Mouse (Mus musculus): ENCODE results near the gene Vps29. TPM values are rescaled to one million over a fixed set of nuclear protein-coding genes. Genes with fewer than 3 reads are reported as not detected.
A peak's percentile ranks its signal among the peaks of the same experiment; 100 is the strongest.

Gene Vps29
- total RNA-seq, 2 experiments from 2014 or later = 86.7 to 103 TPM

DNA sequence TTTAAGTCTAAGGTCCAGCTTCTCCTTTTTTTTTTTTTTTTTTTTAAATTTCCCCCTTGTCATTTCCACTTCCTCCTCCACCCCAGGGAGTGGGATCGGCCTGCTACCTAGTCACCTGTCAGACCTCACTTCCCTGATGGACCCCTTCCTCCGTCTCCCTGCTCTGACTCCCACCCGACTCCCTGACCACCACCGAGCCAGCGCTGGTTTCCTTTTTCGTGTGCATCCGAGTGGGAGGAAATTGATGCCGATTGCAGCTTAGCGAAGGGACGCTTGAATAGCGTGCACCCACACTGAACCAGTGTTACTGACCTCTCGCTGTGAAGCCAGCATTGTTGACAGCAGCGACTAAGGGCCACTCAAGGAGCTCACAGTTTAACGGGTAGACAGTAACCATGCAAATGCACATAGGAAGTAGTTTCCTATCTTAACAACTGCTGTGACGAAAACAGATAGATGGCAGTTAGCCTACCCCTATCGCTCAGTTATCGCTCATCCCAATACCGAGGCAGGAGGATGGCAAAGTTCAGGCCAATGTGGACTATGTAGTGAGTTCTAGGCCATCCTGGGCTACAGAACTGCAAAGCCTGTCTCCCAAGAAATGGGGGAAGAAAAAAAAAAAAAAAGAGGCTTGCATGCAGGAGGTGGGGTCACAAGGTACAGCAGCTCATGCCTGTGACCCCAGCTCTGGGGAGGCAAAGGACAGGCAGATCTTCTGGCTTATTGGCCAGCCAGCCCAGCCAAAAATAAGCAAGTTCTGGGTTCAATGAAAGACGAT, 38.2 kb downstream of the Vps29 start:
- DNase-seq = peak; percentile 25 to 26
- intact Hi-C loops (cut with DNase I) = loop anchor here (5.0 kb wide), 1 partner anchor 125 kb away; no protein-coding TSS in a partner anchor

DNA sequence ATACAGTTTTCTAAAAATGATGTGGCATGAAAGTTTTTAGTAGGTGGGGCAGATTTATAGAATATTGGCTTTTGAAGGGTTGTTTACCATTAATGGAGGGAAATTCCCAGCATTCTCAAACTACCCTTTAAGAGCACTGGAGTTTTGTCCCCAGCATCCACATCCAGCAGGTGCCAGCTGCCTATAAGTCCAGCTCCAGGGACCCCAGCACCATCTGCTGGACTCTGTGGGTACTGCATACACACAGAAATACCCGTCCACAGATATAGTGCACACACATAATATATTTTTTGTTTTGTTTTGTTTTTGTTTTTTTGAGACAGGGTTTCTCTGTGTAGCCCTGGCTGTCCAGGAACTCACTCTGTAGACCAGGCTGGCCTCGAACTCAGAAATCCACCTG, 39.7 kb downstream of the Vps29 start:
- peak; percentile 73 to 86 for DNase-seq
- intact Hi-C loops (cut with DNase I) = loop anchor here (5.0 kb wide), 1 partner anchor 127 kb away; no protein-coding TSS in a partner anchor

DNA sequence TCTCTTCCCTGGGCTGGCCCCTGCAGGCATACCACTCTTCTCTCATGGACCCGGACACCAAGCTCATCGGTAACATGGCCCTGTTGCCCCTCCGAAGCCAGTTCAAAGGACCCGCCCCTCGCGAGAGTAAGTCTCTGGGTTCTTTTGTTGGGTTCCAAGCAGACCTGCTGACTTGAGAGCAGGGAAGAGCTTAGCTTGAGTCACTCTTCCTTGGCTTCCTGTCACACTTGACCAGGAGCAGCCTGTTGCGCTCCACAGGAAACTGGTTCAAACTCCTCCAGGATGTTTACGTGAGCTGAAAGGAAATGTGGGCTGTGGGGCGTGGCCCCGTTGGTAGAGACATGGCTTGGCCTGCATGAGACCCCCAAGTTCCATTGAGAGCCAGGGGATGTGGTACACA, 42.6 kb downstream of the Vps29 start:
- intact Hi-C loops (cut with DNase I) = no loop called here
- DNase-seq = peak; percentile 35 to 52

DNA sequence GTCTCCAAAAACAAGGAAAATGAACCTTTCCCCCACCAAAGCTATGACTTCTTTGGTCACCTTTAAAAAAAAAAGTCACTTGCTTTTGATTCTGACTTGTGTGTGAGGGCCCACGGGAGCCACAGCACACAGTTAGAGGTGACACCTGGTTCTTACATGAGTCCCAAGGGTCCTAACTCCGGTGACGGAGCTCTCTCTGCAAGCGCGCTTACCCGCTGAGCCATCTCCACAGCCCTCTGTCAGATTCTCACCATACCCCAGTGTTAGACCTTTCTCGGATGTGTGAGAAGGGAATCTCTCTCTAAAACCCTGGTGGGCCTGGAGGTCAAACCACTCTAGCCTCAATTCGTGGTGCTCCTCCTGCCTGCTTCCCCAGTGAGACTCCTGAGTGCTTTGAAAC, 43.3 kb downstream of the Vps29 start:
- intact Hi-C loops (cut with DNase I) = no loop called here

DNA sequence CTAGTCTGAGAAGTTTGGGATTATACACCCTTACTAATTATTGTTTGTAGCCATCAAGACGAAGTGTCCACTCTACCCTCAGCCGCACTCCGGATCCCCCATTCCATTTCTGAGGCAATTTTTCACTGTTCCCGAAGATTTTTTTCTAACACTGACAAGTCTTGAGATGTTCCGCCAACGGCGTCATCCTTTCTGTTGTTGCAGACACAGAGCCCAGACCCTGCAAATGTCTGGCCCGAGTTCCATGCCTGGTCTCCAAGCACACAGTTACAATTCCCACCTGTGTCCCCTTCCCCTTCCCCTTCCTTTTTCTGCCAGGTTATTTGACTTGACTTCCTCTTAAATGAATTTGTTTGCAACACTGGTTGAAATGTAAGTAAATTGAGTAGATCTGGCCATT, 45.7 kb downstream of the Vps29 start:
- DNase-seq = peak in 1 of 2 experiments; percentile 27

More for the DNA sequence above, 43.3 kb downstream of the Vps29 start:
- DNase-seq = no peak

DNA sequence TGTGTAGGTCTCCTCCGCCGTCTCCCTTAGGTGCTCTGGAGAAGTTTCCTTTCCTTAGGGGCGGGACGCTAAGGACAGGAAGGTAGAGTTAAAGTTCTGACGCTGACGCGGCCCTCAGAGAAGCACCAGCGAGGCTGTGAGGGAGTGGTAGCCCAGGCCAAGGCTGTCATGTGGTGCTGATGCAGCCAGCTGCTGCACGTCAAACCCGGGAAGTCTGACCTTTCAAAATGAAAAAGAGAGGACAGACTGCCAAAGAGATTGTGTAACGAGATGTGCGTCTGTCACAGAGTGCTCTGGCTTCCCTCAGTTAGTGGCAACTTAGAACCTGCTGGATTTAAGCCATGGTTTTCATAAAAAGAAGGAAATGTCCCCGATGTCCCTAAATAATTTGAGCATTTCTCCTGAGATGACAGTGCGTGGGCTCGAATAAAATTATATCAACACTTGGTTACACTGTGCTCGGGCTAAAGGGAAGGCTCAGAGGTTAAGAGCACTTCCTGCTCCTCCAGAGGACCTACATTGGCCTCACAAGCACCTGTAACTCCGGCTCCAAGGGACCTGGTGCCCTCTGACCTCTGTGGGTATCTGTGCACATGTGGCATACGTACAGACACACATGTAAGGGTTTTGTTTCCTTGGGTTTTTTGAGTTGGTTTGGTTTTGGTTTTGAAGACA, 46.6 kb downstream of the Vps29 start:
- DNase-seq = peak; percentile 74 to 78
- intact Hi-C loops (cut with DNase I) = loop anchor here (2.0 to 5.0 kb wide), 2 partner anchors 47 to 226 kb away; no protein-coding TSS in a partner anchor

More for the DNA sequence above, 45.7 kb downstream of the Vps29 start:
- intact Hi-C loops (cut with DNase I) = loop anchor here (2.0 to 5.0 kb wide), 2 partner anchors 47 to 227 kb away; no protein-coding TSS in a partner anchor

DNA sequence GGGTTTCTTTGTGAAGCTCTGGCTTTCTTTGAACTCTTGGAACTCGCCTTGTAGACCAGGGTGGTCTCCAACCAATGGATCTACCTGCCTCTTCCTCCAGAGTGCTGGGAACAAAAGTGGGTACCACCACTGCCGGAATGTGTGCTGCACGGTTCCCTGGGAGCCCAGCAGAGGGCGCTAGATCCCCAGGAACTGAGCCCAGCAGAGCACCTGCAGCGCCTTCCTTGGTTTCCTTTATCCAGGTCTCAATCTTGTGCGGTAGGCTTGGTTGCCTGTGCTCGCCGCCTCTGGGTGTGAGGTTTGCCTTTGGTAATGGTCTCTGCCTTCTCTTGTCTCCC, 47.1 kb downstream of the Vps29 start:
- DNase-seq = peak; percentile 85 to 86
- intact Hi-C loops (cut with DNase I) = loop anchor here (2.0 to 5.0 kb wide), 2 partner anchors 46 to 226 kb away; no protein-coding TSS in a partner anchor

DNA sequence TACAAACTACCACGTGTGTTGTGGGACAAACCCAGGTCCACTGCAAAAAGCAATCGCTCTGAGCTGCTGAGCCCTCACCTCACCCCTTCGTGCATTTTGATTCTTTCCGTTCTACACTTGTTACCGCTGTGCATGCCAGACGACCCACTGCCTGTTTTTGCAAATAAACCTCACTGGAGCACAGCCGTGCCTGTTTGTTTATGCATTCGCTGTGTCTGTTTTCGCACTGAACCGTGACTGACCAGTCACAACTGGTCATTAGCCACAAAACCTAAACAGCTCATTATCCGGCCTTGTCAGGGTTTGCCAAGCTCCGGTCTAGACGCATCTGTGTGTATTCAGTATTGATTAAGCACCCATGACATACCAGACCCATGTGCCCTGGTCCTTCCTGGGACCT, 48.0 kb downstream of the Vps29 start:
- DNase-seq = no peak
- intact Hi-C loops (cut with DNase I) = loop anchor here (5.0 kb wide), 1 partner anchor 45 kb away; no protein-coding TSS in a partner anchor

DNA sequence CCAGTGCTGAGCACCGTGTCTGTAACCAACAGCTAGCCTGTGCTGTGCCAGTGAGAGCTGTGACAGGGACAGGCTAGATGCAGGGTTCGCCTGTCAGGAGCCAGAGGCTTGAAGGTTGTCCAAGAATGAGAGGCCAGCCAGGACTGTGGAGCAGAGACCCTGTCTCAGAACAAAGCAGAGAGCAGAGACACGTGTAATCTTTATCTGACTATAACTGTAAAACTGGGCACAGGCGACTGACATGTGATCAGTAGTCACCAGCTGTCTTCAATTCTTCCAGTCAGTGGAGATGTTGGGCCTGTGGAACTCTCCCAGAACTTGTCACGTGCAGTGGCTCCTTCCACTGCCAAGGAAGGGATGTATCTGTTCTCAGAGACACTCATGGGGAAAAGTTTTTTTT, 48.6 kb downstream of the Vps29 start:
- DNase-seq = peak; percentile 71 to 77
- intact Hi-C loops (cut with DNase I) = loop anchor here (5.0 kb wide), 1 partner anchor 45 kb away; no protein-coding TSS in a partner anchor

DNA sequence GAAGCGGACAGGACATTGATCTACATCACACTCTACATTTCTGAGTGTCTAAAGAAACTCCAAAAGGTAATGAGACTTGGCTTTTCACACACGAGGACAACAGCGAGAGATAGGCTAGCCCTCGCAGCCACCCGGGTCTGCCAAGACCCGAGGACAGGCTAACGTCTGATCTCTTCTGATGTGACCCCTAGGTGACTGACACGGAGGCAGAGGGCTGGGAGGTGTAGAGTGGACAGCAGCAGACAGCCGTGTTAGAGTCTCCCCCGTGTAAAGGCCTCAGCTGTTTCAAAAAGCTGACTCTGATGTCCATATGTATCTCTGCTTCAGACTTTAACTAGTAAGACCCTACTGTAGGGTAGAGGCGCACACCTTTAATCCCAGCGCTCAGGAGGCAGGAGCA, 49.2 kb downstream of the Vps29 start:
- intact Hi-C loops (cut with DNase I) = loop anchor here (5.0 kb wide), 1 partner anchor 44 kb away; no protein-coding TSS in a partner anchor
- DNase-seq = no peak

DNA sequence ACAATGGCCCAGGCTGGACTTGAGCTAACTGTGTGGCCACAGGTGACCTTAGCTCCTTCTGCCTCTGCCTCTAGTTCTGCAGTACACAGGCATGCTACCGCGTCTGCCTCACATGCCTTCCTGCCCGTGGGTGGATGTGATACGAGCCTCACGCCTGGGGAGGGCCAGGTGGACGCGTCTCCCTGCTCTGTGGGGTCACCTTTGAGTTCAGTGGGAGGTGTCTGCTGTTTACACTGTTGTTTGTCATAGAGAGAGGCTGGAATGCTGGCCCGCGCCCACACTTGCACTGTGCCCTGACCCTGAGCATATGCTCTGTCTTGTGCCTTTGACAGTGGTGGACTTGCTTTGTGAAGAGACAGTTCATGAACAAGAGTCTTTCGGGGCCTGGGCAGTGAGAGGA, 51.4 kb downstream of the Vps29 start:
- no peak for DNase-seq
- intact Hi-C loops (cut with DNase I) = no loop called here

DNA sequence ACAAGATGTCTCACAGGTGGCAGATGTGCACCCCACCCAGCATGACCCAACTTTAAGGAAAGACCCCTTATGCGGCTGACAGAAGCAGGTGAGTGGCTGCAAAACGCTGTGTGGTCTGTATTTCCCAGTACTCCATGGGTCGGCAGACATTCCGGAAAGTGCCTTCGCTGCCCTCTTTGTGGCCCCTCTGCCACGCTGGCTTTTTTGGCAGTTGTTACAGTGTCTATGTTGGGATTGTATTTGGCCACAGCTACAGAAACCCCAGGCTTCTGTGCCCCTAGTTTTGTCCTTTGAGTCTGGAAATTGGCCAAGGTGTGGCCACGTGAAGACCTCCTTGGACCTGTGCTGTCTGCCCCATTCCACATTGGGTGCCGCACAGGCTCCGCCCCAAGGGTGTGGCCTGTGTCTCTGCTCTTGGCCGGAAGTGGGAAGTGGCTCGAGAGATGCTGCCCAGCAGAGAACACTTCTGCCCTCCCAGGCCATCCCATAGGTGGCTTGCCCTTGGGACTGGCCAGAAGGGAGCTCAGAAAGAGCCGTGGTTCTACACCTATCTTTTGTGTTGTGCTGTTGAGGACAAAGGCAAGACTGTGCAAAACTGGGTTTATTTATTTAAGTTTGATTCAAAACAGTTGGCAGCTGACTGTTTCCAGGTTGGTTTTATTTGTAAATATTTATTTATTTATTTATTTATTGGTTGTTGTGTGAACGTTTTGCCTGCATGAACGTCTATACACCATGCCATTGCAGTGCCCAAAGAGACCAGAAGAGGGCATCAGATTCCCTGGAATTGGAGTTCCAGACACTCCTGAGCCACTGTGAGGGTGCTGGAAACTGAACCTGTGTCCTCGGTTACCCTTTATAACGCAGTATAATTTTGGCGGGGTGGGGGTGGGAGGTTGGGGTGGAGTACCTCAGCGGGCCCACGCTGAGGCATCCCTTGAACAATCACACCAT, 55.8 kb downstream of the Vps29 start:
- intact Hi-C loops (cut with DNase I) = no loop called here

DNA sequence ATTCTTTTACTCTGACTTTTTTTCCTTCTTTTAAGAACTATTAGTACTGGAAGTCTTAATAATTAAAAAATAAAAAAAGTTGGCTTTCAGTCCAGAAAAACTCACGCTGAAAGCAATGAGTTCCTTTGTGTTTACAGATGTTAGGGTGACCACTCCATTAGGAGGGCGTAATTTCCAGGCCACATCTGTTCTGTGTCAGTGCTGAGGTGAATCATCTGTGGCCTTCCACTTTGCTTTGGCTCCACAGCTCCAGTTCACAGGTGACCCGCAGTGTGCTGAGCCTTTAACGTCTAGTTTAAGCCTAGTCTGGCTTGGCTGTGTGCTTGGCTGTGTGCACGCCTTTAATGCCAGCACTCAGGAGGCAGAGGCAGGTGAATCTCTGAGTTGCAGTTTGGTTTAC, 57.7 kb downstream of the Vps29 start:
- peak in 1 of 2 experiments; percentile 33 for DNase-seq
- intact Hi-C loops (cut with DNase I) = no loop called here

More for the DNA sequence above, 55.8 kb downstream of the Vps29 start:
- no peak for DNase-seq

DNA sequence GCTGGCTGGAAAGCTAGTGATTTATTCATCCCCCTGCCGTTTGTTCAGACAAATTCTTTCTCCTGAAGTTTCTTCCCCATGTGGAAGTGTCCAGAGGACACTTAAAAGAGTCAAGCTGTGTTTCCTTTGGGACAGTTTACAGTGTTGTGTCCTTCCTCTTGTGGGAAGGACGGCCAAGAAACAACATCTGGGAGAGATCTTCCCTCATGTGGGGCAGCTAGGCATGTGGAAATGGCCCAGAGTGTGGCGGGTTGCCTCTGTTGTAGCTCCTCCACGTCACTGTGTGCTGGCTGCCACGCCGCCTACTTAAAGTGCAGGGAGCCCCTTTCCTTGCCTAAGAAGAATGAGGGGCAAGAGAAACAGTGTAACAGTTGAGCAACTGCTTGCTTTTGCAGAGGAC, 58.7 kb downstream of the Vps29 start:
- peak; percentile 47 to 48 for DNase-seq
- intact Hi-C loops (cut with DNase I) = no loop called here

DNA sequence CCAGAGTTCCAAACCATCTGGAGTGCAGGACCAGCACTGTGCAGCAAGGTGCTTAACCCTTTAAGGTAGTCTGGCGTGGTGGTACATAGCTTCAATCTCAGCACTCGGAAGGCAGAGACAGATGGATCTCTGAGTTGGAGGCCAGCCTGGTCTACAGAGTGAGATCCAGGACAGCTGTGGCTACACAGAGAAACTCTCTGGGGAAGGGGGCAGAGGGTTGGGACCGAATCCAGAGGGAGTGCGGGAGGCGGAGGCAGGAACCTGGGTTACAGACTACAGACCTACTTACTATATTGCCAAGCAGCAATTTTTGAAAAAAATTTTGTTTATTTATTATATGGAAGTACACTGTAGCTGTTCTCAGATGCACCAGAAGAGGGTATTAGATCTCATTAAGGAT, 60.2 kb downstream of the Vps29 start:
- intact Hi-C loops (cut with DNase I) = no loop called here

More for the DNA sequence above, 60.2 kb downstream of the Vps29 start:
- no peak for DNase-seq

Other genes with a start within 250 kb of the Vps29 start
- not detected for gene Ccdc63, start 213.5 kb upstream of the Vps29 start, total RNA-seq (2021)
- 100 to 1,000 TPM; 121 to 152 TPM for gene Ppp1cc, start 196.1 kb upstream of the Vps29 start, total RNA-seq (2021)
- gene Hvcn1, start 147.6 kb upstream of the Vps29 start, total RNA-seq (2021) = 1 to 10 TPM; 1.4 TPM
- 1 to 10 TPM; 5.2 to 6.7 TPM for gene Tctn1, start 89.9 kb upstream of the Vps29 start, total RNA-seq (2021)
- gene Pptc7, start 70.0 kb upstream of the Vps29 start, total RNA-seq (2021) = 10 to 100 TPM; 85.5 to 87.2 TPM
- gene Rad9b, start 136 bp upstream of the Vps29 start, total RNA-seq (2021) = 1 to 10 TPM; 1.4 to 1.5 TPM
- 10 to 100 TPM; 23.1 to 25.6 TPM for gene Gpn3, start 17.5 kb downstream of the Vps29 start, total RNA-seq (2021)
- gene Fam216a, start 18.0 kb downstream of the Vps29 start, total RNA-seq (2021) = 10 to 100 TPM; 15.1 to 16.5 TPM
- gene Arpc3, start 37.5 kb downstream of the Vps29 start, total RNA-seq (2021) = 100 to 1,000 TPM; 104 to 115 TPM
- gene Anapc7, start 67.3 kb downstream of the Vps29 start, total RNA-seq (2021) = 10 to 100 TPM; 33.9 to 37.5 TPM
- gene Atp2a2, start 147.9 kb downstream of the Vps29 start, total RNA-seq (2021) = 1,000 to 10,000 TPM; 9,386 to 9,784 TPM